Mouse (Mus musculus) urinary bladder, postnatal 25 days (tissue): ENCODE measurements at regions not wholly inside any gene's neighbourhood (a gene's known extent, or its start where the extent isn't known, plus 50 kb on each side); places are given as distances from the start of the nearest gene placed in this dataset.
"Not testable (repeated sequence)": the region's sequence is repeated elsewhere in the genome, so short reads cannot be mapped to it uniquely, and the experiment has no call there.

Source experiments
- DNase-seq: peaks from one replicate; pipeline ENCODE4 v3.0.0; 2022; ENCODE audit warnings: low spot score

- DNase-seq: peak; percentile 7
Measured at GRCm38 (mm10) chr12:20196386-20196785, 242.1 kb downstream of the Gm21863 start.

- peak; percentile 3 for DNase-seq
Measured at GRCm38 (mm10) chr12:20196905-20197304, 242.6 kb downstream of the Gm21863 start.

GRCm38 (mm10) chr12:20223921-20224320 is 269.6 kb downstream of the Gm21863 start:
- not testable (repeated sequence) for DNase-seq

GRCm38 (mm10) chr12:20226831-20227230 is 272.5 kb downstream of the Gm21863 start:
- DNase-seq: not testable (repeated sequence)

- DNase-seq: not testable (repeated sequence)
Measured at GRCm38 (mm10) chr12:20227427-20228160, 273.3 kb downstream of the Gm21863 start.

- not testable (repeated sequence) for DNase-seq
Measured at GRCm38 (mm10) chr12:20228321-20228999, 274.2 kb downstream of the Gm21863 start.

- DNase-seq: not testable (repeated sequence)
Measured at GRCm38 (mm10) chr12:20229441-20229840, 275.1 kb downstream of the Gm21863 start.

GRCm38 (mm10) chr12:20230141-20230892 is 276.0 kb downstream of the Gm21863 start:
- DNase-seq: no peak

- DNase-seq: no peak
Measured at GRCm38 (mm10) chr12:20230893-20231235, 276.6 kb downstream of the Gm21863 start.

GRCm38 (mm10) chr12:20231528-20231927 is 277.2 kb downstream of the Gm21863 start:
- no peak for DNase-seq

GRCm38 (mm10) chr12:20231986-20232541 is 277.8 kb downstream of the Gm21863 start:
- DNase-seq: no peak

- DNase-seq: no peak
Measured at GRCm38 (mm10) chr12:20232746-20233453, 278.6 kb downstream of the Gm21863 start.

- no peak for DNase-seq
Measured at GRCm38 (mm10) chr12:20233454-20233831, 279.1 kb downstream of the Gm21863 start.

- no peak for DNase-seq
Measured at GRCm38 (mm10) chr12:20233871-20234307, 279.6 kb downstream of the Gm21863 start.
